Mouse (Mus musculus): ENCODE measurements around the gene Slc25a54.

Gene Slc25a54

GRCm38 (mm10) chr3:109124091-109124490 is 43.8 kb downstream of the Slc25a54 start:
- DNase-seq (ENCODE audit: low read depth, low spot score): peak; percentile 43

GRCm38 (mm10) chr3:109125531-109125930 is 45.3 kb downstream of the Slc25a54 start:
- no peak for DNase-seq (ENCODE audit: low read depth, low spot score)

- no peak for DNase-seq (ENCODE audit: low read depth, low spot score)
Observed at GRCm38 (mm10) chr3:109129768-109130167, 49.5 kb downstream of the Slc25a54 start.

- no peak for DNase-seq (ENCODE audit: low read depth, low spot score)
Observed at GRCm38 (mm10) chr3:109132966-109133365, 52.7 kb downstream of the Slc25a54 start.

GRCm38 (mm10) chr3:109134036-109134435 is 53.8 kb downstream of the Slc25a54 start:
- no peak for DNase-seq (ENCODE audit: low read depth, low spot score)

- DNase-seq (ENCODE audit: low read depth, low spot score): no peak
Observed at GRCm38 (mm10) chr3:109135352-109135751, 55.1 kb downstream of the Slc25a54 start.

GRCm38 (mm10) chr3:109152561-109152960 is 72.3 kb downstream of the Slc25a54 start:
- no peak for DNase-seq (ENCODE audit: low read depth, low spot score)

GRCm38 (mm10) chr3:109153410-109153809 is 73.1 kb downstream of the Slc25a54 start:
- no peak for DNase-seq (ENCODE audit: low read depth, low spot score)

- DNase-seq (ENCODE audit: low read depth, low spot score): no peak
Observed at GRCm38 (mm10) chr3:109155926-109156669, 75.8 kb downstream of the Slc25a54 start.

GRCm38 (mm10) chr3:109157481-109157880 is 77.2 kb downstream of the Slc25a54 start:
- no peak for DNase-seq (ENCODE audit: low read depth, low spot score)

GRCm38 (mm10) chr3:109164088-109164487 is 83.8 kb downstream of the Slc25a54 start:
- DNase-seq (ENCODE audit: low read depth, low spot score): no peak

- DNase-seq (ENCODE audit: low read depth, low spot score): no peak
Observed at GRCm38 (mm10) chr3:109164644-109165043, 84.4 kb downstream of the Slc25a54 start.

GRCm38 (mm10) chr3:109165214-109165829 is 85.1 kb downstream of the Slc25a54 start:
- peak; percentile 5 for DNase-seq (ENCODE audit: low read depth, low spot score)

All from CD4-positive, CD25-positive, alpha-beta regulatory T cell, adult 2 months (primary cell).